Mouse (Mus musculus): ENCODE results near the gene Myh1. TPM values are rescaled to one million over a fixed set of nuclear protein-coding genes. Genes with fewer than 3 reads are reported as not detected.

The Myh1 gene
- polyA plus RNA-seq, 1 experiment from 2014 or later: 0.14 TPM

GRCm38 (mm10) chr11:67236799-67237198, 36.9 kb downstream of the Myh1 start:
- no peaks in the 10 kb centered on the region for H3K9me3 ChIP-seq (replicated peaks)
- no peaks in the 10 kb centered on the region for H3K27me3 ChIP-seq (replicated peaks)
- no peak overlapping the region for H3K9ac ChIP-seq
- ATAC-seq: no peak
- no peak overlapping the region for H3K4me2 ChIP-seq
- no peaks in the 10 kb centered on the region for H3K36me3 ChIP-seq
- WGBS (ENCODE audit: insufficient replicate concordance): 68% methylated on average over 9 of the region's 9 CpGs
- no peak overlapping the region for H3K4me3 ChIP-seq
- no peak overlapping the region for H3K27ac ChIP-seq
- no peaks in the 10 kb centered on the region for H3K4me1 ChIP-seq

- Histone ChIP-seq H3K9ac (no peak within 1 kb of the TSS), H3K4me1 (no peaks in the 10 kb centered on the region), H3K9me3 (replicated peaks) (no peaks in the 10 kb centered on the region), H3K27me3 (replicated peaks) (no peaks in the 10 kb centered on the region), H3K36me3 (no peaks in the 10 kb centered on the region), H3K4me2 (no peak within 1 kb of the TSS), H3K4me3 (no peak within 1 kb of the TSS), H3K27ac (no peak within 1 kb of the TSS)
- ATAC-seq: no peak
- WGBS (ENCODE audit: insufficient replicate concordance): 71% methylated on average over 5 of the region's 5 CpGs
Measured at GRCm38 (mm10) chr11:67237481-67238079, 37.7 kb downstream of the Myh1 start, which contains the start of gene Myh4. TSS of gene Myh4 (plus strand) at chr11:67238029.

GRCm38 (mm10) chr11:67241051-67241450, 41.2 kb downstream of the Myh1 start:
- no peaks in the 10 kb centered on the region for H3K4me1 ChIP-seq
- 74% methylated on average over 6 of the region's 6 CpGs for WGBS (ENCODE audit: insufficient replicate concordance)

DNA sequence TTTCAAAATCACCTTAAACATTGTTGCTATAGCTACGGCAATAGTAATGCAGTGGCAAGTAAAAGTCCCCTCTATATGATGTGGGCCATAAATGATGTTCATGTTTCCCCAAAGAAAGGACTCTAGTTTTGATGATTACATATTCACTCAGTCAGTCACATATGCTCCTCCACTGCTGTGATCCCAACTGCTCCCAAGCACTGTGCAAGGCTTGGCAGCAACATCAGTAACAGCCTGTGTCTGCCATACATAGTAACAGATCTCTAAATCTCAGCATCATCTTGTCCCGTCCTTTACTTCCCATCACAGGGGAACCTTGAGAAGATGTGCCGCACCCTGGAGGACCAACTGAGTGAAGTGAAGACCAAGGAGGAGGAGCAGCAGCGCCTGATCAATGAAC, 53.8 kb downstream of the Myh1 start:
- Histone ChIP-seq H3K36me3 (no peaks in the 10 kb centered on the region), H3K4me2 (no peak overlapping the region), H3K27ac (no peak overlapping the region), H3K9me3 (replicated peaks) (no peaks in the 10 kb centered on the region), H3K9ac (no peak overlapping the region), H3K4me1 (no peaks in the 10 kb centered on the region), H3K27me3 (replicated peaks) (no peaks in the 10 kb centered on the region), H3K4me3 (no peak overlapping the region)
- 68% methylated on average over 4 of the region's 4 CpGs for WGBS (ENCODE audit: insufficient replicate concordance)
- ATAC-seq: no peak

More at GRCm38 (mm10) chr11:67241051-67241450, 41.2 kb downstream of the Myh1 start:
- Histone ChIP-seq H3K9ac (no peak overlapping the region), H3K27ac (no peak overlapping the region), H3K4me3 (no peak overlapping the region), H3K36me3 (no peaks in the 10 kb centered on the region), H3K27me3 (replicated peaks) (no peaks in the 10 kb centered on the region), H3K4me2 (no peak overlapping the region), H3K9me3 (replicated peaks) (no peaks in the 10 kb centered on the region)
- ATAC-seq: no peak

DNA sequence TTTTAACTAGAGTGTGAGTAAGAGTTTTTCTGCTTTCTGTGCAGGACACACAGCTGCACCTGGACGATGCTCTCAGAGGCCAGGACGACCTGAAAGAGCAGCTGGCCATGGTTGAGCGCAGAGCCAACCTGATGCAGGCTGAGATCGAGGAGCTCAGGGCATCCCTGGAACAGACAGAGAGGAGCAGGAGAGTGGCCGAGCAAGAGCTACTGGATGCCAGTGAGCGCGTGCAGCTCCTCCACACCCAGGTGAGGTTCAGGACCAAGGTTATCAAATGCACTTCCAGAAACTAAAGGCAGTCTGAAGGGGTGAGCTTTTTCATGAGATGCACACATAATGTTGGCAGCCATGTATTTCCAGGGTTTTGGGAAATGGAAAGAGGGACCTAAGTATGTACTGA, 57.2 kb downstream of the Myh1 start:
- H3K27ac ChIP-seq: no peak overlapping the region
- no peaks in the 10 kb centered on the region for H3K4me1 ChIP-seq
- ATAC-seq: no peak
- H3K27me3 ChIP-seq (replicated peaks): no peaks in the 10 kb centered on the region
- no peak overlapping the region for H3K9ac ChIP-seq
- H3K4me2 ChIP-seq: no peak overlapping the region
- no peak overlapping the region for H3K4me3 ChIP-seq
- H3K9me3 ChIP-seq (replicated peaks): no peaks in the 10 kb centered on the region
- WGBS (ENCODE audit: insufficient replicate concordance): 69% methylated on average over 7 of the region's 7 CpGs
- H3K36me3 ChIP-seq: no peaks in the 10 kb centered on the region

- WGBS (ENCODE audit: insufficient replicate concordance): 66% methylated on average over 6 of the region's 6 CpGs
- Histone ChIP-seq H3K4me1 (no peaks in the 10 kb centered on the region), H3K27ac (no peak overlapping the region), H3K27me3 (replicated peaks) (no peaks in the 10 kb centered on the region), H3K9me3 (replicated peaks) (no peaks in the 10 kb centered on the region), H3K9ac (no peak overlapping the region), H3K4me3 (no peak overlapping the region), H3K36me3 (no peaks in the 10 kb centered on the region), H3K4me2 (no peak overlapping the region)
- ATAC-seq: no peak
Measured at GRCm38 (mm10) chr11:67260956-67261355, 61.1 kb downstream of the Myh1 start.

Other genes with a start within 250 kb of the Myh1 start
- gene Tmem238l, start 243.4 kb upstream of the Myh1 start, polyA plus RNA-seq (2016; fragmentation: Nextera tagmentation; extraction: Ambion mirVana): not detected in 2 replicates
- 0.93 and 1.2 TPM in 2 replicates for gene Tmem220, start 174.9 kb upstream of the Myh1 start, polyA plus RNA-seq (2016; fragmentation: Nextera tagmentation; extraction: Ambion mirVana)
- 11.9 and 14.5 TPM in 2 replicates for gene Adprm, start 147.5 kb upstream of the Myh1 start, polyA plus RNA-seq (2016; fragmentation: Nextera tagmentation; extraction: Ambion mirVana)
- gene Sco1, start 147.4 kb upstream of the Myh1 start, polyA plus RNA-seq (2016; fragmentation: Nextera tagmentation; extraction: Ambion mirVana): 12.8 and 13.4 TPM in 2 replicates
- 0.58 and 1.4 TPM in 2 replicates for gene Myh3, start 121.8 kb upstream of the Myh1 start, polyA plus RNA-seq (2016; fragmentation: Nextera tagmentation; extraction: Ambion mirVana)
- not detected in 2 replicates for gene Myh2, start 29.0 kb upstream of the Myh1 start, polyA plus RNA-seq (2016; fragmentation: Nextera tagmentation; extraction: Ambion mirVana)
- gene Myh4, start 38.0 kb downstream of the Myh1 start, polyA plus RNA-seq (2016; fragmentation: Nextera tagmentation; extraction: Ambion mirVana): not detected in 2 replicates
- gene Myh8, start 77.1 kb downstream of the Myh1 start, polyA plus RNA-seq (2016; fragmentation: Nextera tagmentation; extraction: Ambion mirVana): 0.15 and 0.37 TPM in 2 replicates
- 0.10 TPM in 1 of 2 replicates, not detected in the other for gene Myh13, start 121.6 kb downstream of the Myh1 start, polyA plus RNA-seq (2016; fragmentation: Nextera tagmentation; extraction: Ambion mirVana)

Measured in liver, embryonic 12.5 days (tissue).